Mouse (Mus musculus) thymus, postnatal 0 days (tissue): ENCODE data around the gene Kcnip4. TPM values are rescaled to one million over a fixed set of nuclear protein-coding genes. Genes with fewer than 3 reads are reported as not detected.

Experiments used
- DNase-seq: peaks from one replicate; pipeline ENCODE4 v3.0.0-alpha.2; 2015; ENCODE audit warnings: low spot score
- polyA plus RNA-seq: library from polyadenylated mRNA; unstranded; fragments of >200 nt; fragmentation: Nextera tagmentation; extraction: Ambion mirVana; gene quantifications from 2 replicates; pipeline ENCODE4 v1.2.1, GENCODE M21; 2015

Gene Kcnip4
- polyA plus RNA-seq, 1 experiment from 2014 or later, result 0.33 TPM

GRCm38 (mm10) chr5:48588014-48588413 is 936.7 kb downstream of the Kcnip4 start:
- no peak for DNase-seq

GRCm38 (mm10) chr5:48583431-48583830 is 941.3 kb downstream of the Kcnip4 start:
- no peak for DNase-seq

- no peak for DNase-seq
Measured at GRCm38 (mm10) chr5:48563996-48564587, 960.6 kb downstream of the Kcnip4 start.

GRCm38 (mm10) chr5:48551753-48552152 is 973.0 kb downstream of the Kcnip4 start:
- DNase-seq, result no peak

GRCm38 (mm10) chr5:48545825-48546224 is 978.9 kb downstream of the Kcnip4 start:
- DNase-seq, result no peak

- no peak for DNase-seq
Measured at GRCm38 (mm10) chr5:48544784-48545734, 979.6 kb downstream of the Kcnip4 start.

GRCm38 (mm10) chr5:48518035-48518434 is 1006.7 kb downstream of the Kcnip4 start:
- DNase-seq, result no peak

GRCm38 (mm10) chr5:48513354-48513753 is 1011.4 kb downstream of the Kcnip4 start:
- no peak for DNase-seq

GRCm38 (mm10) chr5:48511357-48511756 is 1013.4 kb downstream of the Kcnip4 start:
- no peak for DNase-seq

- no peak for DNase-seq
Measured at GRCm38 (mm10) chr5:48510241-48510640, 1014.5 kb downstream of the Kcnip4 start.

- no peak for DNase-seq
Measured at GRCm38 (mm10) chr5:48509194-48509930, 1015.3 kb downstream of the Kcnip4 start.

- no peak for DNase-seq
Measured at GRCm38 (mm10) chr5:48503094-48503493, 1021.6 kb downstream of the Kcnip4 start.

GRCm38 (mm10) chr5:48502442-48502841 is 1022.3 kb downstream of the Kcnip4 start:
- DNase-seq, result no peak

- no peak for DNase-seq
Measured at GRCm38 (mm10) chr5:48500204-48500603, 1024.5 kb downstream of the Kcnip4 start.

GRCm38 (mm10) chr5:48490864-48491477 is 1033.7 kb downstream of the Kcnip4 start:
- no peak for DNase-seq

GRCm38 (mm10) chr5:48489549-48490288 is 1035.0 kb downstream of the Kcnip4 start:
- DNase-seq, result no peak

- DNase-seq, result no peak
Measured at GRCm38 (mm10) chr5:48483112-48483511, 1041.6 kb downstream of the Kcnip4 start.

- no peak for DNase-seq
Measured at GRCm38 (mm10) chr5:48460221-48460620, 1064.5 kb downstream of the Kcnip4 start.

GRCm38 (mm10) chr5:48448888-48449287 is 1075.8 kb downstream of the Kcnip4 start:
- no peak for DNase-seq

- no peak for DNase-seq
Measured at GRCm38 (mm10) chr5:48430459-48430858, 1094.2 kb downstream of the Kcnip4 start.

- DNase-seq, result no peak
Measured at GRCm38 (mm10) chr5:48421957-48422356, 1102.8 kb downstream of the Kcnip4 start.
